Mouse (Mus musculus) thymus, adult 2 months (tissue): ENCODE data around the gene Cfhr2. TPM values are rescaled to one million over a fixed set of nuclear protein-coding genes. Genes with fewer than 3 reads are reported as not detected.
"Not testable (repeated sequence)": the region's sequence is repeated elsewhere in the genome, so short reads cannot be mapped to it uniquely, and the experiment has no call there.

ENCODE experiments used
- DNase-seq: peaks from one replicate; pipeline ENCODE4 v3.0.0; 2021
- H3K27ac ChIP-seq: fragments of 200-500 bp; 2 replicates; pipeline ENCODE4 v1.5.1; 2012; ENCODE audit warnings: low read length, control low read depth; ENCODE audit not compliant: control insufficient read depth, insufficient read depth
- H3K27me3 ChIP-seq: fragments of 200-500 bp; 2 replicates; pipeline ENCODE4 v1.6.1; 2012; ENCODE audit warnings: mild to moderate bottlenecking, low read length, moderate library complexity, mixed read lengths; ENCODE audit not compliant: control insufficient read depth, insufficient read depth
- H3K36me3 ChIP-seq: fragments of 200-500 bp; 2 replicates; pipeline ENCODE4 v1.6.1; 2012; ENCODE audit warnings: mild to moderate bottlenecking, low read length, moderate library complexity; ENCODE audit not compliant: control insufficient read depth, insufficient read depth
- H3K4me1 ChIP-seq: fragments of 200-500 bp; replicated peaks from 2 replicates; pipeline ENCODE4 v1.6.1; 2012; ENCODE audit warnings: low read length; ENCODE audit not compliant: control insufficient read depth, insufficient read depth
- H3K4me3 ChIP-seq: fragments of 200-500 bp; 2 replicates; pipeline ENCODE4 v1.5.1; 2012; ENCODE audit warnings: mild to moderate bottlenecking, low read length, control low read depth, moderate library complexity; ENCODE audit not compliant: control insufficient read depth, insufficient read depth
- CTCF ChIP-seq: fragments of 200-500 bp; IDR thresholded peaks from 2 replicates; pipeline ENCODE4 v1.5.1; 2012; ENCODE audit warnings: mild to moderate bottlenecking, control low read depth, low read length, moderate library complexity, borderline replicate concordance; ENCODE audit not compliant: control insufficient read depth, poor library complexity, insufficient read depth; ENCODE audit errors: extremely low read depth
- POLR2A ChIP-seq: fragments of 200-500 bp; IDR thresholded peaks from 2 replicates; pipeline ENCODE4 v1.6.1; 2012; ENCODE audit warnings: mild to moderate bottlenecking, low read length, control low read depth, moderate library complexity; ENCODE audit not compliant: control insufficient read depth, poor library complexity, insufficient read depth; ENCODE audit errors: extremely low read depth
- WGBS: fragments of 180-500 bp; shearing (Covaris S2); methylation state at CpG from one replicate; pipeline ENCODE4 v1.1.7; 2018; 5-methylcytosine and 5-hydroxymethylcytosine counted together
- polyA plus RNA-seq: library from polyadenylated mRNA; depleted of rRNA; stranded (reverse); fragments of >200 nt; gene quantifications from 2 replicates; pipeline ENCODE4 v1.2.3, GENCODE M21; 2012; rRNA removed

Gene Cfhr2
- 0.46 TPM in 1 of 2 replicates, not detected in the other for polyA plus RNA-seq

DNA sequence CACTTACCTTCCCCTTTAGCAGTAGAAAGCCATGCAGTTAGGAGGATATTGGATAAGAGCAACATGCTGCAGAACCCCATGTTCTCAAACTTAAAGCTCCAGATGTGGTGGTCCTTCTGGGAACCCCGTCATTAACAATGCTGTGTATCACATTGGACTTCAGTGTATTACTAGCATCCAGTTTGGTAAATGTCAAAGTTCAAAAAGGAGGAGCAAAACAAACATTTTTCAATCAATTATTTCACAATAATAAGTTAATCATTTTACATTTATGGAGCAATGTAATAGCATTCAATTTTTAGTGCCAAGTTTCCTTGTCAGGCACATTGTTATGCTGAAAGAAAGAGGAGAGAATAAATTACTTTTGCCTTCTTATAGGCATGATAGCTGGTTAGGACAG lies at the start of gene Cfhr2:
Gene Cfhr2 (minus strand): TSS at position 155 of the 400 bp plus-strand sequence.
- no peak for DNase-seq
- no peak for TF ChIP-seq CTCF
- no peak for TF ChIP-seq POLR2A
- H3K27me3 ChIP-seq: no peaks in the 10 kb centered on the region
- WGBS: 97% methylated on average over 1 of the region's 1 CpGs
- no peaks in the 10 kb centered on the region for H3K36me3 ChIP-seq
- no peaks in the 10 kb centered on the region for H3K4me1 ChIP-seq
- no peak within 1 kb of the TSS for H3K4me3 ChIP-seq
- no peak within 1 kb of the TSS for H3K27ac ChIP-seq

- Histone ChIP-seq H3K36me3 (no peaks in the 10 kb centered on the region), H3K27me3 (no peaks in the 10 kb centered on the region), H3K27ac (no peak overlapping the region), H3K4me1 (no peaks in the 10 kb centered on the region), H3K4me3 (no peak overlapping the region)
- no peak for TF ChIP-seq CTCF
- TF ChIP-seq POLR2A: no peak
- DNase-seq: no peak
These were observed 5.2 kb upstream of the Cfhr2 start for GRCm38 (mm10) chr1:139863751-139864150.

DNA sequence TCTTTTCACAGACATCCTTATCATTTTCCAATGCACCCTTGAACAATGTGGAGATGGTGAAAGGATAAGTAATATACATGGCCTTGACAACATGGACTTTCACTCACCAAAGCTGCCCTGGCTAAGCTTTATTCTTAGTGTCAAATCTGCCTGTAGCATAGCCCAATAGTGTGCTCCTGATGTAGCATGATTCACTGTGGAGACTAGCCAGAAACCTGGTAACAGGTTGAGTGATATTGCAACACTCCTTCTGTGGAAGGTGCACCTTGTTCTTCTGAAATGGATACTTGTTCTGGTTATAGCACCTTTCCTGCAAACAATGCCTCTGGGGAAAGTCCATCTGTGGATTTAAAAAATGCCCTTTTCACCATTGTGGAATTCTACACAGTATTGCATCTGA lies 1.7 kb upstream of the Cfhr2 start:
- Histone ChIP-seq H3K4me1 (no peaks in the 10 kb centered on the region), H3K36me3 (no peaks in the 10 kb centered on the region), H3K4me3 (no peak overlapping the region), H3K27ac (no peak overlapping the region), H3K27me3 (no peaks in the 10 kb centered on the region)
- DNase-seq: no peak
- TF ChIP-seq CTCF (no peak), POLR2A (no peak)

- Histone ChIP-seq H3K36me3 (no peaks in the 10 kb centered on the region), H3K4me3 (no peak overlapping the region), H3K27ac (no peak overlapping the region), H3K4me1 (no peaks in the 10 kb centered on the region), H3K27me3 (no peaks in the 10 kb centered on the region)
- WGBS: 76% methylated on average over 7 of the region's 7 CpGs
- TF ChIP-seq CTCF (no peak), POLR2A (no peak)
- no peak for DNase-seq
These were observed 18.8 kb downstream of the Cfhr2 start for GRCm38 (mm10) chr1:139839699-139840098.

DNA sequence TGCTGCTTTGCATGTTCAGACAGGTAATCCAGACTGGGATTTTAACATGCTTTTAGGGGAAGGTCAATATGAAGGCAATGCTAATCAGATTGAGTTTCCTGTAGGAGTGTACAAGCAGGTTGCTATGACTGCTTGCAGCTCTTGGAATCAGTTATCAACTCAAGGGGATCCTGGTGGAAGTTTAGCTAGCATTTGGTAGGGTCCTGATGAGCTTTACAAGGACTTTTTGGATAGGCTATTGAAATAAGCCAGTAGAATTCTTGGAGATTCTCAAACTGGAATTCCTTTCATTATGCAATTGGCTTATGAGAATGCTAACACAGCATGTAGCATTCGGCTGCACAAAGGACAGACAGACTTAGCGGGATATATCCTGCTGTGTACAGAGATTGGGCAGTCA lies 19.2 kb downstream of the Cfhr2 start:
- TF ChIP-seq CTCF (no peak), POLR2A (no peak)
- 95% methylated on average over 2 of the region's 2 CpGs for WGBS
- Histone ChIP-seq H3K4me1 (no peaks in the 10 kb centered on the region), H3K27me3 (no peaks in the 10 kb centered on the region), H3K4me3 (no peak overlapping the region), H3K36me3 (no peaks in the 10 kb centered on the region), H3K27ac (no peak overlapping the region)
- DNase-seq: no peak

DNA sequence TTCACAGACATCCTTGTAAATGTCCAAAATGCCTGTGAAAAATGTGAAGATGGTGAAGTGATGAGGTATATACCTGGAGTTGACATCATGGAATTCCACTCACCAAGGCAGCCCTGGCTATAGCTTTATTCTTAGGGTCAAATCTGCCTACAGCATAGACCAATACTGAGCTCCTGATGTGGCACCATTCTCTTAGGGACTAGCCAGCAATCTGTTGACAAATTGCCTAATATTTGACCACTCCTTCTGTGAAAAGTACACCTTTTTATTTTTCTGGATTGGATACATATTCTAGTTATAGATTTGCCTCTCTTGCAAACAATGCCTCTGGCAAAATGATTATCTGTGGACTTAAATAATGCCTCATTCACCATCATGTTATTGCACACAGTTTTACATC lies 49.9 kb downstream of the Cfhr2 start:
- H3K27ac ChIP-seq: no peak overlapping the region
- no peaks in the 10 kb centered on the region for H3K27me3 ChIP-seq
- TF ChIP-seq POLR2A: no peak
- TF ChIP-seq CTCF: no peak
- no peaks in the 10 kb centered on the region for H3K4me1 ChIP-seq
- no peaks in the 10 kb centered on the region for H3K36me3 ChIP-seq
- H3K4me3 ChIP-seq: no peak overlapping the region
- no peak for DNase-seq

- Histone ChIP-seq H3K27ac (no peak within 1 kb of the TSS), H3K4me3 (no peak within 1 kb of the TSS), H3K4me1 (no peaks in the 10 kb centered on the region), H3K27me3 (no peaks in the 10 kb centered on the region), H3K36me3 (no peaks in the 10 kb centered on the region)
- TF ChIP-seq CTCF (no peak), POLR2A (no peak)
- 96% methylated on average over 1 of the region's 1 CpGs for WGBS
- no peak for DNase-seq
These were observed 77.4 kb downstream of the Cfhr2 start, which contains the start of gene Gm4788 for GRCm38 (mm10) chr1:139781143-139781542. Gene Gm4788 (minus strand): TSS chr1:139781243.

- H3K4me1 ChIP-seq, DNase-seq, H3K27ac ChIP-seq, H3K36me3 ChIP-seq, H3K4me3 ChIP-seq, H3K27me3 ChIP-seq: not testable (repeated sequence)
- whole genome bisulfite sequencing: 86% methylated on average over 3 of the region's 3 CpGs
These were observed 88.6 kb downstream of the Cfhr2 start for GRCm38 (mm10) chr1:139769913-139770312.

Other genes with a start within 250 kb of the Cfhr2 start
- not detected in 2 replicates for gene Gm4788, start 77.5 kb downstream of the Cfhr2 start, polyA plus RNA-seq